Mouse (Mus musculus) forebrain, embryonic 10.5 days (tissue): ENCODE data around the gene Tex14. TPM values are rescaled to one million over a fixed set of nuclear protein-coding genes. Genes with fewer than 3 reads are reported as not detected.

Experiments used
- DNase-seq: peaks from one replicate; pipeline ENCODE4 v3.0.0-alpha.2; 2017; ENCODE audit warnings: low spot score; ENCODE audit errors: extremely low spot score
- H3K27ac ChIP-seq: fragments of 300-500 bp; sonication (generic); 2 replicates; pipeline ENCODE4 v1.5.1; 2016; ENCODE audit warnings: mild to moderate bottlenecking
- H3K27me3 ChIP-seq: fragments of 300-500 bp; sonication (generic); 2 replicates; pipeline ENCODE4 v1.6.1; 2016; ENCODE audit warnings: mild to moderate bottlenecking; ENCODE audit not compliant: poor library complexity, severe bottlenecking
- H3K36me3 ChIP-seq: fragments of 300-500 bp; sonication (generic); replicated peaks from 2 replicates; pipeline ENCODE4 v1.6.1; 2016; ENCODE audit warnings: mild to moderate bottlenecking, moderate library complexity
- H3K4me1 ChIP-seq: fragments of 300-500 bp; sonication (generic); 2 replicates; pipeline ENCODE4 v1.6.1; 2016
- H3K4me3 ChIP-seq: fragments of 300-500 bp; sonication (generic); 2 replicates; pipeline ENCODE4 v1.5.1; 2016; ENCODE audit warnings: mild to moderate bottlenecking, moderate library complexity
- H3K9me3 ChIP-seq: fragments of 300-500 bp; sonication (generic); 2 replicates; pipeline ENCODE4 v1.6.1; 2016; ENCODE audit warnings: mild to moderate bottlenecking, moderate library complexity
- WGBS: fragments of 180-500 bp; shearing (Covaris S2); methylation state at CpG from one replicate; pipeline ENCODE4 v1.1.7; 2016; 5-methylcytosine and 5-hydroxymethylcytosine counted together
- polyA plus RNA-seq: library from polyadenylated mRNA; unstranded; fragments of >200 nt; fragmentation: Nextera tagmentation; extraction: Ambion mirVana; gene quantifications from 2 replicates; pipeline ENCODE4 v1.2.1, GENCODE M21; 2016

Gene Tex14
- polyA plus RNA-seq, 1 experiment from 2014 or later: not detected

DNA sequence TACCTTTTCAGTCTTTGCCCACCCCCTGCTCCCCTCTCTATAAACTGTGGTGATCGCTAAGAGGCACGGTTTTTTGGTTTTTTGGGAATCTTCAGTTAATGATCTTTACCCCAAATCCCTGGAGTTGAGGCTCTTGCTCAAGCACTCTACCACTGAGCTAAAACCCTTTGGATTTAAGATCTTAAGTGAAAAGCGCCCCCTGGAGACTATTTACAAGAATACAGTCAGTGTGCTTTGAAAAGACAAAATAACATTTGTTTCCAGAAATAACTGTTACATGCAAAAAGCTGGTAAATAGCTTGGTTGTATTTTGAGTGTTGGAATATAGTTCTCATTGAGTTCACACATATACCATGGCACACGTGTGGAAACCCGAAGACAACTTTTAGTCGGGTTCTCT lies 126.8 kb downstream of the Tex14 start:
- Histone ChIP-seq H3K27me3 (no peaks in the 10 kb centered on the region), H3K9me3 (no peaks in the 10 kb centered on the region), H3K4me1 (no peaks in the 10 kb centered on the region), H3K27ac (no peak overlapping the region), H3K4me3 (no peak overlapping the region), H3K36me3 (no peaks in the 10 kb centered on the region)
- DNase-seq: no peak
- WGBS: 54% methylated on average over 6 of the region's 6 CpGs

DNA sequence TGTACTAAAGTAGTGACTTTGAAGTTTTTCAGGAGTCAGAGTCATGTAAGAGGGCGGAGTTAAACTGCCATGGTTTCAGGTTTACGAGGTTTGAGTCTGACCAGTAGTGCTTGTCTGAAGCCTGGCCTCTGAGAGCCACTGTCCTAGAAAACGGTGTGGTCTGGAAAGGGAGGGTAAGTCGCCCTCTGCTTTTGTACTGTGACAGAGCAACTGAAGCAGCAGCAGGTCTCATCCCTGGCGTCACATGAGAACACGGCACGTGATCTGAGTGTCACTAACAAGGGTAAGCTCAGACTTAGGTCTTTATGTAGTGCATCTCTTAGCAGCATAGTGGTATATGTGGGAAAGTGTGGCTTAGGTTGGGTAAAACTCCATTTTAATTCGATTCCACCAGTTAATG lies 137.4 kb downstream of the Tex14 start:
- H3K4me3 ChIP-seq: no peak overlapping the region
- no peak overlapping the region for H3K27ac ChIP-seq
- no peaks in the 10 kb centered on the region for H3K36me3 ChIP-seq
- no peaks in the 10 kb centered on the region for H3K9me3 ChIP-seq
- DNase-seq: no peak
- peaks cover 3% of the 10 kb centered on the region; the same call in 1 of the 2 replicates for H3K4me1 ChIP-seq
- H3K27me3 ChIP-seq: no peaks in the 10 kb centered on the region
- 52% methylated on average over 8 of the region's 8 CpGs for WGBS

DNA sequence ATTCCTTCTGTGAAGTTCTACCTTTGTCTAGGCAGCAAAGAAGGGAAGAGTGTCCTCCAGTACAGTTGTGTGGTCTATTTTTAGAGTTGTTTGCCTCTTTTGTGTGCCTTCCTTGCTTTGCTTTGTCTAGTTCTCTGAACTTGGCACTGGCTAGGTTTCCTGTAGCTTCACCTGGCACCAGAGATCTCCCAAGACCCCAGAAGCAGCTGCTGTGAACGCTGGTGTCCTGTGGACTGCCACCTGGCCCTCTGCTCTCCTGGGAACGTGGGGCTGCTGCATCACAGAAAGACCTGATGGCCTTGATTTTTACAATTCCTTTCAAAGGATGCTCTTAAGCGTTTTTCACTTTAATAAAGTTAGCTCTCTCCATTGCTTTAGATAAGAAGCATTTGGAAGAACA lies 138.0 kb downstream of the Tex14 start:
- no peak overlapping the region for H3K4me3 ChIP-seq
- no peaks in the 10 kb centered on the region for H3K9me3 ChIP-seq
- DNase-seq: no peak
- no peak overlapping the region for H3K27ac ChIP-seq
- no peaks in the 10 kb centered on the region for H3K27me3 ChIP-seq
- no peaks in the 10 kb centered on the region for H3K36me3 ChIP-seq
- H3K4me1 ChIP-seq: peaks cover 3% of the 10 kb centered on the region; the same call in 1 of the 2 replicates
- 64% methylated on average over 3 of the region's 3 CpGs for WGBS

- Histone ChIP-seq H3K4me1 (peaks cover 16% of the 10 kb centered on the region), H3K27me3 (no peaks in the 10 kb centered on the region), H3K9me3 (no peaks in the 10 kb centered on the region), H3K36me3 (no peaks in the 10 kb centered on the region), H3K4me3 (no peak overlapping the region), H3K27ac (no peak overlapping the region)
- DNase-seq: no peak
- 80% methylated on average over 4 of the region's 4 CpGs for WGBS
Observed at GRCm38 (mm10) chr11:87553342-87553741, 148.5 kb downstream of the Tex14 start.

- Histone ChIP-seq H3K9me3 (no peaks in the 10 kb centered on the region), H3K36me3 (no peaks in the 10 kb centered on the region), H3K4me3 (no peak overlapping the region), H3K27ac (no peak overlapping the region), H3K27me3 (no peaks in the 10 kb centered on the region), H3K4me1 (peaks cover 16% of the 10 kb centered on the region)
- WGBS: 79% methylated on average over 5 of the region's 5 CpGs
- no peak for DNase-seq
Observed at GRCm38 (mm10) chr11:87554386-87554785, 149.5 kb downstream of the Tex14 start.

- WGBS: 50% methylated on average over 2 of the region's 2 CpGs
- H3K27me3 ChIP-seq: no peaks in the 10 kb centered on the region
- H3K27ac ChIP-seq: no peak overlapping the region
Observed at GRCm38 (mm10) chr11:87555106-87555703, 150.3 kb downstream of the Tex14 start.

DNA sequence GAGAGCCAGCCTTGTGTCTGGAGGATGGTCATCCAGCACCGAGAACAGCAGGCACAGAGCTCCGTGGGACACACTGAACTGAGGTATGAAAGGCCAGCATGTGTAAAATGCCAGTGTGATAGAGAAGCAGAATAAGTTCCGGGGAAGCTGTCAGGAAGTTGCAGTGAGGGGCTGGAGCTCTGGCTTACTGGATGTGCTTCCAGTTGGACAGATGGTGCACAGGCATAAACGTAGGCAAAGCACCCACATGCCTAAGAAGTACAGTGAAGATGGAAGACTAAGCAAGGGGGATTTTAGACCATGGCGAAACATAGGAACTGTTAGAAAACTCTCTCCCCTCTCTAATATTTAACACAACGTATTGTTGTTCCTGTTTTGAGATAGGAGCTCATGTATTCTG lies 156.3 kb downstream of the Tex14 start:
- Histone ChIP-seq H3K36me3 (no peaks in the 10 kb centered on the region), H3K27ac (no peak overlapping the region), H3K4me3 (no peak overlapping the region), H3K4me1 (no peaks in the 10 kb centered on the region), H3K27me3 (no peaks in the 10 kb centered on the region), H3K9me3 (no peaks in the 10 kb centered on the region)
- no peak for DNase-seq
- WGBS: 89% methylated on average over 6 of the region's 6 CpGs

More at GRCm38 (mm10) chr11:87555106-87555703, 150.3 kb downstream of the Tex14 start:
- H3K4me1 ChIP-seq: peaks cover 16% of the 10 kb centered on the region
- no peaks in the 10 kb centered on the region for H3K36me3 ChIP-seq
- no peak for DNase-seq
- H3K4me3 ChIP-seq: no peak overlapping the region
- no peaks in the 10 kb centered on the region for H3K9me3 ChIP-seq

DNA sequence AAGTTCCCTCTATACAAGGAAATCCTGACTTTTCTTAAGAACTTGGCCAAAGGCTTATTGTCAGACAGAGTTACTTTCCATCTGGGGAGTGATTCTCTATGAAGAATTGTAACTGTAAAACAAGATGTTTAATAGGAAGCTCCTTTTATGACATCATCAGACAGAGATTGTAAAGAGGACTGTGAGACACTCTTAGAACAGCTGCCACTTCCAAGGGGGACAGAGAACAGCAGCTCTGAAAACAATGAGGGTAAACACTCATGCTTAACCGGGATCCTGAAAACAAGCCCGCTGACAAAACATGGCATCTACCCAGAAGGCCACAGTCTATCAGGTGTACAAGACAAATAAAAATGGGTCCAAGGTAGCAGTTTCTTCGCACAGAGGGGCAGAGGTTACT lies 161.6 kb downstream of the Tex14 start, which contains the start of gene Gm11492:
Gene Gm11492 (plus strand): TSS at position 153 of the 400 bp plus-strand sequence.
- H3K4me3 ChIP-seq: no peak within 1 kb of the TSS
- no peaks in the 10 kb centered on the region; the same call in 1 of the 2 replicates for H3K4me1 ChIP-seq
- no peaks in the 10 kb centered on the region for H3K27me3 ChIP-seq
- WGBS: 79% methylated on average over 3 of the region's 3 CpGs
- H3K27ac ChIP-seq: no peak within 1 kb of the TSS
- H3K36me3 ChIP-seq: no peaks in the 10 kb centered on the region
- no peak for DNase-seq
- H3K9me3 ChIP-seq: no peaks in the 10 kb centered on the region

DNA sequence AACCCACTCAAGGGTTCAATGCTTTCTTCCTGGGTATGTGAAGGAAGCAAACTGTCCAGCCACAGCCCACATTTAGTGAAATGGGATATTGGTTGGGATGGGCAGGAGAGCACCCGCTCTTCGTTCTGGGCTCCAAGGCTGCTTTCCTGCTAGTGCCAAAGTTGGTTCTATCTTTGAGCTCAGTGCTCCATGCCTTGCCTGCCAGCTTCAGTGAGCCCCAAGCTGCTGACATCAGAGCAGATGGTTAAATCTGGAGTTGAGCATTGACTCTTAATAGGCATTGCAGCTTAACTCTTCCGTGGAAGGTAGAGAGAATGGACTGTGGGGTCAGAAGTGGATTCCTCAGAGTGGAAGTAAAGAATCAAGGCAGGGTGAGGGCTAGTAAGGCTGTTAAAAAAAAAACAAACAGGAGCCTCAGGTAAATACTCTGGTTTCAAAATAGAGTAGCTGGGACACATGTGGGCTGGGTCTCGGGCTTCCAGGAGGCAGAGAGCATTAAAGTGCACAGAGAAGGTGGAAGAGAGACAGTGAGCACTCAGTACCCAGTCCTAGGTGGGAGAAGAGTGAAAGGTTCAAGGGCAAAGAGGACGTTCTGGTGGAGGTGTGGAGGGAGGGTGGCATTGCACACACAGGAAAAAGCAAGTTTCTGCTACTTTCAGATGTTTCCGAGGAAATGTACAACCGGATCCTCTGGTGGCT lies 163.5 kb downstream of the Tex14 start, which contains the start of gene Sept4:
Gene Sept4 (plus strand): TSS at position 649 of the 699 bp plus-strand sequence.
- DNase-seq: no peak
- Histone ChIP-seq H3K4me3 (no peak within 1 kb of the TSS), H3K4me1 (peaks cover 4% of the 10 kb centered on the region; the same call in 1 of the 2 replicates), H3K9me3 (no peaks in the 10 kb centered on the region), H3K36me3 (no peaks in the 10 kb centered on the region), H3K27ac (no peak within 1 kb of the TSS), H3K27me3 (no peaks in the 10 kb centered on the region)
- 87% methylated on average over 7 of the region's 7 CpGs for WGBS

DNA sequence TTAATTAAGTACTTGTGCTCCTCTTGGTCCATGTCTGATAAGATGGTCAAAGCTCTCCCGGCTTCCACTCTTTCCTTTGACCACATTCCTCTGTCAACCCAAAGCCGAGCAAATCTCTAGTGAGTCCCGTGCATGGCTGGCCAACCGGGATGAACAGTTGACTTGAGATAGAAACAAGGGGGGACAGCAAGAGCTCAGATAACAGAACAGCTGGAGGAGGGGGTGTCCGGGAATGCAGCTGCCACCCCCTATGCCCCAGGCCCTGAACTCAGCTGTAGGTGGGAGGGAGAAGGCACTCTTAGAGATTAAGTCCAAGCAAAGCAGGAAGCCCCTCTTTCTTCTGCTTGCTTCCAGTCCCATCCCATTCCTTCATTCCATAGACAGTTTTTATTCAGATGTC lies 165.9 kb downstream of the Tex14 start:
- Histone ChIP-seq H3K4me3 (no peak overlapping the region), H3K9me3 (no peaks in the 10 kb centered on the region), H3K27me3 (no peaks in the 10 kb centered on the region), H3K36me3 (no peaks in the 10 kb centered on the region), H3K4me1 (peaks cover 4% of the 10 kb centered on the region; the same call in 1 of the 2 replicates), H3K27ac (no peak overlapping the region)
- no peak for DNase-seq
- WGBS: 66% methylated on average over 5 of the region's 5 CpGs

DNA sequence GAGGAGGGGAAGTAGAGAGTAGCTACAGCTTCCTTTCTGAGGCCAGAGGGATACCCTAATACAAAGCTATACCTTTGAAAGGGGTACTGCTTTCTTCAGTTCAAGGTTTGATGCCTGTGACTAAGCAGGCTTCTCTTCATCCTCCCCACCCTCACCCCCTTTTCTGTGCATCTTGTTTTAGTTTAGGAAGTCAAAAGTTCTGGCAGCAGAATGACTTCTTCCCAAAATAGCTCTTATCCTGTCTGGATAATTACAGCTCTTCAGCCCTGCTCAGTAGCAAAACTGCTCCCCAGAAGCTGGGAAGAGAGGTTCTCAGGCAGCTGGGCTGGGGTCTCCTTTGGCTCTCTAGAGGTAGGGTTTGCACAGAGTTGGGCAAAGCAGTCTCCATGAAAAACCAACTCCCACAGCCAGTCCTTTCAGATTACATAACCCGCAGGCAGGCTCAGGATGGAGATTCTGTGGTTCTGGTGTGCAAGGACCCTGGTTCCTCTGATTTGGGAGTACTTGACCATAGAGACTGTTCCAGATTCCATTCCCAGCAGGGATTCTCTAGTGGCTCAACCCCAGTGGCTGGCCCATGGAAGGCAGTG lies 166.6 kb downstream of the Tex14 start:
- H3K4me3 ChIP-seq: no peak overlapping the region
- DNase-seq: no peak
- 94% methylated on average over 1 of the region's 1 CpGs for WGBS
- no peaks in the 10 kb centered on the region for H3K9me3 ChIP-seq
- no peaks in the 10 kb centered on the region for H3K36me3 ChIP-seq
- H3K27ac ChIP-seq: no peak overlapping the region
- peaks cover 4% of the 10 kb centered on the region; the same call in 1 of the 2 replicates for H3K4me1 ChIP-seq
- peaks cover under 1% of the 10 kb centered on the region; the same call in 1 of the 2 replicates for H3K27me3 ChIP-seq

DNA sequence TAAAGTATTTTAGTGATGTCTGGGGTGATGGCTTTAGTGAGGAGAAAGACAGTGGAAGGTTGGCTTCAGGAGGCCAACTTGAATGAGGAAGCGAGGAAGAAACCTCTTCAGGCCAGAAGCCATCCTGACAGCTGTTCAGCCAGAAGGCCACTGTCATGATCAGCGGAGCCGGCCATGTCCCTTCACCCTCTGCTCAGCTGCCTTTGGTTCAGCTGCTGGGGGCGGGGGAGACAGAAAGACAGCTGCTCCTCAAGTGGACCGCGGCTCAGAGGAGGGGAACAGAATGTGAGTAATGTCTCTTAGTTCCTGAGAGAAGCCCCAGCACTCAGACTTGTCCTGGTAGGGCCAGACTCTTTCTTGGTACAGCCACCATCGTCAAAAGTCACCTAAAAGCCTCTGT lies 168.9 kb downstream of the Tex14 start:
- WGBS: 85% methylated on average over 7 of the region's 7 CpGs
- H3K27ac ChIP-seq: no peak overlapping the region
- H3K27me3 ChIP-seq: peaks cover 17% of the 10 kb centered on the region
- DNase-seq: no peak
- peaks cover 22% of the 10 kb centered on the region for H3K4me1 ChIP-seq
- no peak overlapping the region for H3K4me3 ChIP-seq
- no peaks in the 10 kb centered on the region for H3K36me3 ChIP-seq
- no peaks in the 10 kb centered on the region for H3K9me3 ChIP-seq
